Mouse (Mus musculus): ENCODE data around the gene Hao2.
A peak's percentile ranks its signal among the peaks of the same experiment; 100 is the strongest.

Hao2 gene

GRCm38 (mm10) chr3:98855160-98855559, 37.9 kb downstream of the Hao2 start:
- DNase-seq: no peak

DNA sequence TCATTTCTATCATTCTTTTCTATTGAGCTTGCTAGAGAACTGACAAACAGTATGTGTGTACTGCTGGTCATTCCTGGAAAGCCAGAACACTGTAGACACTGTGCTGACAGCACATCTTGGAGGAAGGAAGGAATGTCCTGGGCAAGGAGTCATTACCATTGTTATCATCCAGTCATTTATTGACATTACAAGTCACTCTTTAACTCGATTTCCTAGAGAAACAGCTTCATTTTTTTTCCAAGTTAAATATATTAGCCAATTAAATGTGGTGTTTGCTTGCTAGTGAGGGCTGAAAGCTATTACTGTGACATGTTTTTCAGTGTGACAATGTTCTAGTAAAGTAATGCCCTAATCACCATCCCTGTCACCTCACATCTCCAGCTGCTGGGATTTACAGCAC, 39.4 kb downstream of the Hao2 start:
- DNase-seq: peak; percentile 58

DNA sequence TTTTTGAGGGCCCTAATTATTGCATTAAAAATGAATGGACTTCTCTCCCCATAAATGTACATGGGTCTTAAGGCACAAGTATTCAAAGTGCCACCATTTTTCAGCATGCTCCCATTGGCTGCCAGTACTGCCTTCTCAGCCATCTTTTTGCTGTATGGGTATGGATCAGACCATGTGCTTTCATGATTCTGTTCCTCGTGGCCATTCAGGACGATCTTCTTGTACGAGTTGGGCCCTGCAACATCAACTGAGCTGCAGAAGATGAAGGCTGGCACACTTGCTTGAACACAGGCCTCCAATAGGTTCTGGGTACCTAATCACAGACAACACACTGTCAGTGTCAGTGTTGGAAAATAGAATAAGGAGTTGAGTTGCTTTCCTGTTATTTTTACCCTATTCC, 40.0 kb downstream of the Hao2 start:
- no peak for DNase-seq

DNA sequence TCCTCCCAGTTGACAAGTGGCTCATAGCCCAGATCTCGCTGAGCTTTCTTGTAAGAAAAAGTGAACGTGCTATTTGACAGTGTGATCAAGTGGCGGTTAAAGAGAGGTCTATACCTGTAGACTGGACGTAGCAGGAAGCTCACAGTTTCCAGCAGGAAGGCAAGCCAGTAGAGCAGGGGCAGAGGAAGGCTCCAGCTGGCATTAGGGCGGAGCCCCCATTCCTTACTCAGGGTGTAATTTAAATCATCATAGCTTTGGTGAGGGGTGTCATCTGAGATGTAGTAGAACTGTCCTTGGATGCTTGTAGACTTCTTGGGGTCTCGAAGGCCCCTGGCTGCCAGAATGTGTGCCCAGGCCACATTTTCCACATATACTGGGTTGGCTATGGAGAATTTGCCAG, 40.4 kb downstream of the Hao2 start:
- no peak for DNase-seq

DNA sequence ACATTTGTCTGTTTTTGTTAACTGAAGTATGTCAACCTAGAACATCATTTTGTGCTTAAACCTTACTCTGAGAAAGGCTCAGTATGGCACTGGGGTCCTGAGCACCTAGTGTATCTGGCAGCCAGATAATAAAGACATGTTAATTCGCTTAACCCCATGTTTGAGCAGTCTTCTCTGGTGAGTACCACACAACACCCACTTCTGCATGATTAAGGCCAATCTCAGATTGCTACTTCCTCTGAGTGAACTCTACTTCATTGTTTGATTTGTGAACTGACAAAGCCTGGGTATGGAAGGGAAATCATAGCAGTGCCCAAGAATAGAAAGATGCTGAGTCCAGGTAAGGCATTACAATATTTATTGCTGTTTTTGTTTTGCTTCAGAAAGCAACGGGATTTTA, 41.2 kb downstream of the Hao2 start:
- DNase-seq: no peak

- DNase-seq: no peak
These were observed 42.8 kb downstream of the Hao2 start for GRCm38 (mm10) chr3:98850262-98850661.

- no peak for DNase-seq
These were observed 44.1 kb downstream of the Hao2 start for GRCm38 (mm10) chr3:98848898-98849297.
